Mouse (Mus musculus): ENCODE measurements around the gene Eme2.

GRCm38 (mm10) chr17:24867914-24868313, 27.0 kb downstream of the Eme2 start:
- no peak for TF ChIP-seq CTCF (IDR thresholded peaks at IDR 0.05; ENCODE audit: low read depth, low read length)
- TF ChIP-seq POLR2A (IDR thresholded peaks at IDR 0.05; ENCODE audit: extremely low read depth, insufficient read depth, low read length) = no peak
